Mouse (Mus musculus): ENCODE data around the gene Spaca4. TPM values are rescaled to one million over a fixed set of nuclear protein-coding genes. Genes with fewer than 3 reads are reported as not detected.
A peak's percentile ranks its signal among the peaks of the same experiment; 100 is the strongest.

Spaca4 gene
- polyA plus RNA-seq, 1 experiment: not detected

DNA sequence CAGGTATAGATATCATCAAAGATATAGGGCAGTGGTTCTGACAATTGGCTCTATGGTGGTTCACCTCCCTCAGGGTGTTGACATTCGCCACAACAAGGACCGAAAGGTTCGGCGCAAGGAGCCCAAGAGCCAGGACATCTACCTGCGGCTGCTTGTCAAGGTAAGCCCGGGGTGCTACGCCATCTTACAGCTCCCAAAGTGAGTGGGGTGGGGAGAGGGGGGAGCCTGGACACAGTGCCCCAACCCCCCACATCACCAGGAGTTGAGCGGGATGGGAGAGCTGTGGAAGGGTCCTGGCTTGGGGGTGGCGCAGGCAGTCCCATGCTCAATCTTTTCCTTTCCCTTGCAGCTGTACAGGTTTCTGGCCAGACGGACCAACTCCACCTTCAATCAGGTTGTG lies 6.4 kb downstream of the Spaca4 start:
- TF ChIP-seq GATA1 (IDR thresholded peaks at IDR 0.05; ENCODE audit: low read length): no peak

DNA sequence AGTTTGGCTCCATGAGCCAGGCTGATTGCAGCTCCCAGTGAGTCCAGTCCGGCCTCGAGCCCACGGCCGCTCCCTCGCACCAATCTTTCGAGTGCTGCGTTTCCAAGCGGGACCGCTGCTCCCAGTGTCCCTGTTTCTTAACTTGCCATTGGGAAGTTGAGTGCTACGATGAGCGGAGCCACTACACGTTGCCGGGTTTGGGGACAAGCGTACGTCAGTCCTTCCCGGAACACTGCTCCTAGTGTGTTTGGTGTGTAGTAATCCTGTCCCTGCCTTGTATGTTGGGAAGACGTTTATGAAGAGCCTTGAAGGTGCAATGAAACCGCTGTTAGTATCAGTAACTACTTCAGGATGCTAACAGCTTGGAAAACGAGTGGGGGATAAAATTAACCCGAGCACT lies 7.3 kb downstream of the Spaca4 start:
- no peak for TF ChIP-seq GATA1 (IDR thresholded peaks at IDR 0.05; ENCODE audit: low read length)

DNA sequence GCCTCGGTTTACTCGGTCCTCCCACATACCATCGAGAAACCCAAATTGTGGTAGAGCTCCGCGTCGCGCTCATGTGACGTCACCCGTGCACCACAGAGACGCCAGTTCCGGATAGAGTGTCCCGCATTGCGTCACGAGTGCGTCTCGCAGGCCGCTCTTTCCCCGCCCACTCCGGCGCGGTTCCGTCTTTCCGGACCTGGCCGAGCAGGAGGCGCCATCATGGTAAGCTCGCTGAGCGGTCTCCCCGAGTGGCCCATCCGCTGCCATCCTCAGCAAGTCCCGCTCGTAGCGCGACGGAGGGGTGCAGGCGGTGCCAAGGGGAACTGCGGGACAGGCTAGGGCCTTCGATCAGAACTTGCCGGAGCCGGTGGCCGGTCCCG lies 7.7 kb downstream of the Spaca4 start, which contains the start of gene Sphk2:
TSS of gene Sphk2 (minus strand) at position 85 of the 380 bp plus-strand sequence.
- TF ChIP-seq GATA1 (IDR thresholded peaks at IDR 0.05; ENCODE audit: low read length): no peak

DNA sequence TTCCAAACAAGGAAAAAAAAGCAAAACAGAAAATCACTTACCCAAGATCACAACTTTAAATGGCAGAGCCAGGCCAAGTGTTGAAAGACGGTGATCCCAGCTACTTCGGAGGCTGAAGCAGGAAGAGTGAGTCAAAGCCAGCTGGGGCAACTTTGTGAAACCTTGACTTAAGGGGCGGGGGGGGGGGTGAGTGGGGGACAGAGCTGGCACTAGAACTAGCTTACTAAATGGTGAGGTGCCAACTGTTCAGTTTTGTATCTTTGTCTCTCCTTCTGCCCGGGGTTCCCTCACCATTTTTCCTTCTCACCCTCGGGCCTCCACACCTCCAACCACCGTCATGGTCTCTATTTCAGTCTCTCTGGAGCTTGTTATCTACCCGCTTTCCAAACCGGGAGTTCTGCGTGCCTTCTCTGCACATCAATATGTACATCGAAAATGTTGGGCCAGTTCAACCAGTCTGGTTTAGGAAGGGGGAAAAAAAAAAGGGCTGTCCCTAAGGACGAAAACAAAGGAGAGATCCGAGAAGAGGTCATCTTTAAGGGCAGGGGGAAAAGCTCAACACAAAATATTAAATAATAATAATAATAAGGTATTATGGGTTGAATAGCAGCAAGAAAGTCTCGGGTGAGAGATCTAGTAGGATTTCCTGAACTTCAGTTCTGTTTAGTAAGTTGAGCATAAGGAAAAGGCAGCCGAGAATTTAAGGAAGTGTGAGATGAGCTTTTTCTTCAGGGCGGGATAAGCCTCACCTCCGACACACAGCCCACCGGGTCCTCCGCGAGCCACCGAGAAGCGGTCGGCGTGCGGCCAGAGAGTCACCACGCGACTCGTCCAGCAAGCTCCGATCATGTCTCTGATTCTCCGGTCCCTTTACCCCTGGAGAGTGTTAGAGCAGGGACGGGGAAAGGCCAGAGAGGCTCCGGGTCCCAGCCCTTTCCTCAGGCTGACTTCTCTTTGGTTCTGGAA lies 8.4 kb downstream of the Spaca4 start:
- no peak for TF ChIP-seq GATA1 (IDR thresholded peaks at IDR 0.05; ENCODE audit: low read length)

DNA sequence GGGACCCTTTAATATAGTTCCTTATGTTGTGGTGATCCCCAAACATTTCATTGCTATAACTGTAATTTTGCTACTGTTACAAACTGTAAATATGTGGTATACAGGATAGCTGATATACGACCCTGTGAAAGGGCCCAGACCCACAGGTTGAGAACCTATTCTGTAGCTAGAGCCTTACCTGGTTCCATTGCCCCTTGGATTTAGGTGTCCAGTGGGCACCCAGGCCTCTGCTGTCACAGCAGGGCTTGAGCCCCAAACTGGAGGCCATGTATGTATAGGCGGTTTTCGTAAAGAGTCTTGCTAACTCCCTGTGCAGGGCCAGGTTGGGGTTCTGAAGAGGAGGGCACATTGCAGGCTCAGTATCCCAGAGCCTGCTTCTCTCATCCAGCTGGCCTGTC lies 9.2 kb downstream of the Spaca4 start:
- TF ChIP-seq GATA1 (IDR thresholded peaks at IDR 0.05; ENCODE audit: low read length): no peak

DNA sequence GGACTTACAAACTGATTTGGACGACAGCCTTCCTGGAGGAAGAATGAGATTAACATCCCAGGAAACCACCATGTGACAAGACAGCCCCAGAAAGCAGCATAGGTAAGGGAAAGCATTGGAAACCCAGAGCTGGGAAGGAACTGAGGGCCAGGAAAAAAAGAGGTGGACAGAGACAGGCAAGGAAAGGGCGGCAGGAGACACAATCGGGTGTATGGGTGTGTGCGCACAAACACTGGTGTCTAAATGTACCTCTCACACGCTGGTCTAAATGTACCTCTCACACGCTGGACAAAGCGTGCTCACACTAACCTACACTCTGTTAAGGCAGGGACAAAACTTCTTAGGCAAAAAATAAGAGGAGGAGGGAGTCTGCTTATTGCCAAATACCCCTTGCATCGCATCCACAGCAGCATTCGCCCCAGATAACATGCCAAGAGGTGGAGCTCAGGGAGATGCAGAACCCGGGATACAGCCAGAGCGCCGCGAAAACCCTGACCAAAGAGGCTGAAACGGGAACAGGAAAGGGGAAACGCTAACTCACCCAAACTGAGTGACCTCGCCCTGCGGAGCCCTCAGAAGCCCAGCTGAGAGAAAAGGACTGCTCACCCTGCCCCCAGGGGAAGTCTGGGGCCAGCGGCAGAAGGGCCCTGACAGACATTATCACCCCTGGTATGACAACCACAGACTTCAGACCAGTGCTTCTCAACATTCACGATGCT lies 9.7 kb downstream of the Spaca4 start:
- no peak for TF ChIP-seq GATA1 (IDR thresholded peaks at IDR 0.05; ENCODE audit: low read length)

DNA sequence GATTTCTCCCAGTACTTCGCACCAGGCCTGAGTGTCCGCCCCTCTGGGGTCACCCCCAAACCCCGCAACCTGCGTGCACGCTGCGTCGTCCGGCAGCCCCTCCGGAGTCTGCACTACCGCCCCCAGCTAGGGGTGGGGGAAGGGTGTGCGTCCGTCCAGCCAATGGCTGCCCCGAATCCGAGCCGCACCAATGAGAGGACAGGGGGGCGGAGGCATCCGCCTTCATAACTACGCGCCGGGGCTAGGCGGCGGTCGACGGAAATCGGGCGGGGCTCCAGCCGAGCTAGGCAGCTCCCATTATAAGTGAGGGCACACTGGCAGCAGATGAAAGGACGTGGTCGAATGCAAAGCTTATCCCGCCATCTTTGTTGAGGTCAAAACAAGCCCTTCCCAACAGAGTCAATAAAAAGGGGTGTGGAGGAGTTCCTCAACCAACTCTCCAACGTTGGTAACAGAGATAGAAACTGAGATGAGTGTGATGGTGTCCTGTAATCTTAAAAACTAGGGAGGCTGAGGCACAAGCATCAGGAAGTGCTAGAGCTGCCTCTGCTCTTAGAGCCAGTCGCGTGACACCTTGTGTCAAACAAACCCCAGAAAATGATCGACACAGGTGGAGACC lies 10.4 kb downstream of the Spaca4 start, which contains the start of gene Rpl18:
TSS of gene Rpl18 (plus strand) at position 368 of the 619 bp plus-strand sequence.
- TF ChIP-seq GATA1 (IDR thresholded peaks at IDR 0.05; ENCODE audit: low read length): peak; percentile 28

DNA sequence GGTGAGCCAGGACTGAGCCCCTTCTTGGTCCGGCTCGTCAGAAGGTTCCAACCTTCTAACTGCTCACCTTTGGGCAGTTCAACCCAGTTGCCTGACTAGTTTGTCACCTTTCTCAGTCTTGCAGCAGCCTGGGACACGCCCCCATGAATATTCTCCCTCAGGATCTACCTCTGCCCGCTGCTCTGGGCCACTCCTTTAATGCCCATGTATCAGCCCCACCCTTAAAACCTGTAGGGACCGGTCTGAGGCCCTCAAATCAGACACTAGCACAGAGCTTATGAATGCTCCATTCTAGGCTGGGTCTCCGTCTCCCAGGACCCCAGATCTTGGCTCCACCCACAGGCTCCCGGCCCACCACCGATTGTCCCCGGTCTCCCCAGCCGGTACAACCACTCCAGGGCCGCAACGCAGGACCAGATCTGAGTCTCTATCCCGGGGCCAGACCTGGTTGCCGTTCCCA lies 11.0 kb downstream of the Spaca4 start:
- TF ChIP-seq GATA1 (IDR thresholded peaks at IDR 0.05; ENCODE audit: low read length): no peak

DNA sequence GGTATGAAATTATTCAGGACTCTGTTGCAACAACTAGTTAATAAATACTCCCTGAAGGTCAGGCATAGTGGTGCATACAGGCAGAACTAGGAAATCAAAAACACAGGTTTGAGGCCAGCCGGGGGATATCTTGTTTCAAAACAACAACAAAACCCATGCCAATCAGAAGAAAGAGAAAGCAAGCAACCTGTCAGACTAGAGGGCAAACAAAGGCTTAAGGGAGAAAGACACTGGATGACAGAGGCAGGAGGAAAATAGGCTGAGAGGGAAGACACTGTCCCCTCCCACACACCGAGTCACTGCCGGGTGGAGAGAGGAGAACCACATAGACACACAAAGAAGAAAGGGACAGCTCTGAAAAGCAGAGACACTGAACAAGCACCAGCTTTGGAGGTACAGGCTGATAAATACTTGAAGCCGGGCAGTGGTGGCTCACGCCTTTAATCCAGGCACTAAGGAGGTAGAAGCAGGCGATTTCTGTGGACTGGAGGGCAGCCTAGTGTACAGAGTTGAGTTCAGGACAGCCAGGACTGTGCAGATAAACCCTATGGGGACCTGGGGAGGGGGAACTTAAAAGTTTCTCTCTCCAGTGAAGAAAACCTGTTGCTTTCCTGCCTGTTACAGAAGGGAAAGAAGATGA lies 11.6 kb downstream of the Spaca4 start:
- TF ChIP-seq GATA1 (IDR thresholded peaks at IDR 0.05; ENCODE audit: low read length): no peak

DNA sequence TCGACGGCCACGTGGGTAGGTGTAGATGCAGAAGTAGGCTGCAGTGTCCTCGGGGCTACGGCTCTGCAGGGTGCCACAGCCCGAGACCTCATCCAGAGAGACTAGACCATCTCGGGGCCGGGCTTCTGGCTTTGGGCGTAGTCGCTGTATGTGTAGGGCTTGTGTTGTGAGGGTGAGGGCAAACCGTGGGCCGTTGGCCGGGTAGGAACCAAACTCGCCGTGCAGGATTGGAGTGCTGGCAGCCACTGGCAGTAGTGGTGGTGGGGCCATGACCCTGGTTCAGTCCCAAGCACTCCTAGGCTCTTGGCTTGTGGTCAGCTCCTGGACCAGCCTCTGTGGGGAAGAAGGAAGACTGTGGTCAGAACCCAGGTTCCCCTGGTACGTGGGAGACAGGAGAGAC lies 12.2 kb downstream of the Spaca4 start:
- TF ChIP-seq GATA1 (IDR thresholded peaks at IDR 0.05; ENCODE audit: low read length): no peak

DNA sequence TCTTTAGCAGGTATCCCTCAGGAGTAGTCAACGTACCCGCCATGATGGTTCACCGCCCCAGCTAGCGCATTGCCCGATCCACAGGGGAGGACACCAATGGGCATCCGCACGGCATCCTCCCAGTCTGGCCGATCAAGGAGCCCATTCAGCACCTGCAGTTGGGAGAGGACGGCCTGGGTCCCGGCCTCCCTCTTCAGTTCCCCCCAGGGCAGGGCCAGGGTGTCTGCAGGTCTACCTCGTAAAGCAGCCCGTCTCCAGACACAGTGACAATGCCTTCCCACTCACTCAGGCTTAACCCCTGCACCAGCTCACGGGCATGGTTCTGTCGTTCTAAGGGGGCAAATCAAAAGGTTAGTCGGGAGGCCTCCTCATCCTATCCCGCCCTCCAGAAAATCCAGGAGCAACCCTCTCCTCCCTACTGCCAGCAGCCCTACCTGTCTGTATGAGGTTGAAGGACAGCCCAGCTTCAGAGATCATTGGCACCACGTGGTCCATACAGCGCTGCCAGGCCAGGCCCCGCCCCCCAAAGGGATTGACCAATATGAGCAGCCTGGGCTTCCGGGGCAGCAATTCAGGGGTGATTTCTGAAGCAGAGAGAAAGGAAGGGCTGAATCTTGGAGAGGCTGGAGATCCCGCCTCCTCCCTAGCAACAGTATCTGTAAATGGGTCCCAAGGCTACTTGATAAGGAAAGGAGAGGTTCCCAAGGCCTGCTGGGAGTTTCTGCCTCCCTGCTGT lies 13.4 kb downstream of the Spaca4 start:
- no peak for TF ChIP-seq GATA1 (IDR thresholded peaks at IDR 0.05; ENCODE audit: low read length)

DNA sequence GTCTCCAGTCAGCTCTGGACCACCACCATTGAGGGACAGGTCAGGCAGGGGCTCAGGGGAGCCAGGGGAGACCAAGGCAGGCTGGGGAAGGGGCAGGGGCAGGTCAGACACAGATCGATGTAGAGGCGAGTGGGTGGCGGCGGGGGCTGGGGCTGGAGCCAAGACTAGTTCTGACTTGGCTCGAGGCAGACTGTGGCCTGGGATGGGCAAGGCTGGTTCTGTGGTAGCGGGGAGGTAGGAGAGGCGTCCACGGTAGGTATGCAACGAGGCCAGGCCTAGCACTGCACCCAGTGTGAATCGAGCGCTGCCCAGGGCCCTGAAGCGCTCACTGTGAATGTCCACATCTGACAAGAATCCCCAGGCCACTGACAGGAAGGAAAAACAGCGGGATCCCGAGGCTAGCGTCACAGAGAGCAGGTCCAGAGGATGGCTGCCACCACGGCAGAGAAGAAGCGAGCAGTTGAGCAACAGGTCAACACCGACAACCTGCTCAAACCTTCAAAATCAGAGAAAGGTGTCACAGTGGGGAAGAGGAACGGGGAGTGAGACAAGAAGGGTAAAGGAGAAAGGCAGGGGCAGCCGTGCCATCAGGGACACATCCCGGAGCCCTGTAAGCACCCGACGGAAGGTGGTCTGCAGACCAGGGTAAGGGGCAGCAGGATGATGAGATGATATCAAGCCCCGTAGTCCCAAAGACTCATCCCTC lies 14.1 kb downstream of the Spaca4 start:
- TF ChIP-seq GATA1 (IDR thresholded peaks at IDR 0.05; ENCODE audit: low read length): no peak

DNA sequence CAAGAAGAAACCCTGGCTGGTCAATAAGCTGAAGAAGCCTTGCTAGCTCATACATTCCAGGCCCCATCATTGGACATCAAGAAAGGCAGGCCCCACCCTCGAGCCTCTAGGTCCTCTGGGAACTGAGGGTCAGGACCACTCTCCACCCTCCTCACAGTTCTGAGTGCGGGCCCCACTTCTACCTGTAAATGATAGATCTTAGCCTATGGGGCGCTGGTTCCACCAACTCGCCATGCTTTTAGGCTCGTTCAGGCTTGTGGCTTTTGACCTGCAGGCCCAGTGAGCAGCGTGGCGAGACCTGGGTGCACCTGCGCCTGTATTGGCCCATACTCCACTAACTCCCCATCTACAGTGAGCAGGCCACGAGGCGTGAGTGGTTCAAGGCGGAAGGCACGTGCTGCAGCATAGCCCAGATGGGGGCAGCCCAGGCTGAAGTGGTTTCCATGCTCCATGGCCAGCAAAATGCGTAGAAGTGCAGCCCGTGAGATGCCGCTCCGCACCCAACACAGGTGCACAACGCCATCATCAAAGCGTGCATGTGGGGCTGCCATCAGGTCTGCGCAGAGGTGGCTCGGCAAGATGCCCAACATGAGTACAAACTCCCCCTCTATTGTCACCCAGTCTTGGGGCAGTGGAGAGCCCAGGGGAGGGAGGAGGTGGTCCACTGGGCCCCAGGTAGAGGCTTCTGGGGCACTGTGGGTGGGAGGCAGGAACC lies 15.0 kb downstream of the Spaca4 start:
- no peak for TF ChIP-seq GATA1 (IDR thresholded peaks at IDR 0.05; ENCODE audit: low read length)
